Mouse (Mus musculus): ENCODE data around the gene Higd1b. TPM values are rescaled to one million over a fixed set of nuclear protein-coding genes. Genes with fewer than 3 reads are reported as not detected.

The Higd1b gene
- 9.8 and 13.4 TPM in 2 replicates for polyA plus RNA-seq (2021; fragmentation: Nextera tagmentation)
- long read RNA-seq, experiment 1, partial matches to known transcripts: 0 of 4 reads
- long read RNA-seq, experiment 1, other reads (novel, unspliced or antisense): 0 of 4 reads
- long read RNA-seq, experiment 2, partial matches to known transcripts: 1 of 5 reads
- long read RNA-seq, experiment 2, other reads (novel, unspliced or antisense): 1 of 5 reads

GRCm38 (mm10) chr11:102835549-102835948 lies at the start of gene Higd1b:
Gene Higd1b, plus strand, starts transcription at chr11:102835849.

GRCm38 (mm10) chr11:102819021-102819782 lies 16.4 kb upstream of the Higd1b start, which contains the start of gene Gjc1:
Gene Gjc1, minus strand, starts transcription at chr11:102819700.

GRCm38 (mm10) chr11:102880585-102881313 lies 45.1 kb downstream of the Higd1b start, which contains the start of the genes Eftud2 and Ccdc103:
Gene Eftud2, minus strand, starts transcription at chr11:102880985.
Gene Ccdc103, plus strand, starts transcription at chr11:102881204.

GRCm38 (mm10) chr11:102884616-102885219 lies 49.1 kb downstream of the Higd1b start, which contains the start of gene Fam187a:
Gene Fam187a, plus strand, starts transcription at chr11:102885169.

Other genes starting within 250 kb of the Higd1b start
- gene Fzd2, start 231.5 kb upstream of the Higd1b start, polyA plus RNA-seq (2021; fragmentation: Nextera tagmentation): 0.64 and 1.2 TPM in 2 replicates
- 0.04 and 0.06 TPM in 2 replicates for gene Meioc, start 172.1 kb upstream of the Higd1b start, polyA plus RNA-seq (2021; fragmentation: Nextera tagmentation)
- 36.4 and 37.0 TPM in 2 replicates for gene Ccdc43, start 138.1 kb upstream of the Higd1b start, polyA plus RNA-seq (2021; fragmentation: Nextera tagmentation)
- gene Adam11, start 74.4 kb upstream of the Higd1b start, polyA plus RNA-seq (2021; fragmentation: Nextera tagmentation): 28.1 and 30.5 TPM in 2 replicates
- 0.64 and 1.4 TPM in 2 replicates for gene Gjc1, start 16.1 kb upstream of the Higd1b start, polyA plus RNA-seq (2021; fragmentation: Nextera tagmentation)
- 64.9 and 69.3 TPM in 2 replicates for gene Eftud2, start 45.1 kb downstream of the Higd1b start, polyA plus RNA-seq (2021; fragmentation: Nextera tagmentation)
- 5.6 and 6.7 TPM in 2 replicates for gene Ccdc103, start 45.4 kb downstream of the Higd1b start, polyA plus RNA-seq (2021; fragmentation: Nextera tagmentation)
- gene Fam187a, start 49.3 kb downstream of the Higd1b start, polyA plus RNA-seq (2021; fragmentation: Nextera tagmentation): 0.18 TPM in 1 of 2 replicates, not detected in the other
- gene Gfap, start 65.1 kb downstream of the Higd1b start, polyA plus RNA-seq (2021; fragmentation: Nextera tagmentation): 135 and 164 TPM in 2 replicates
- 0.04 TPM in 1 of 2 replicates, not detected in the other for gene Kif18b, start 89.3 kb downstream of the Higd1b start, polyA plus RNA-seq (2021; fragmentation: Nextera tagmentation)
- gene C1ql1, start 110.8 kb downstream of the Higd1b start, polyA plus RNA-seq (2021; fragmentation: Nextera tagmentation): 1.5 and 1.6 TPM in 2 replicates
- 331 and 373 TPM in 2 replicates for gene Nmt1, start 192.3 kb downstream of the Higd1b start, polyA plus RNA-seq (2021; fragmentation: Nextera tagmentation)
- 30.5 and 36.4 TPM in 2 replicates for gene Dcakd, start 192.5 kb downstream of the Higd1b start, polyA plus RNA-seq (2021; fragmentation: Nextera tagmentation)

Data from layer of hippocampus, adult 6 months (tissue).